ENCODE assay signal across 21 mouse cellular contexts in genomic region chr15:95765936-95766335, GRCm38 (mm10).
"Had no signal": no experiment of that assay in that cellular context is flagged by ENCODE, and none has a peak within 500 bp of the region (broad histone marks: within the 10 kb centered on the region; RNA-seq: fewer than 3 reads in every experiment).

No protein-coding gene starts in this region.

- H3K36me3 ChIP-seq: heart, embryonic 10.5 days; heart, embryonic 12.5 days; hindbrain, embryonic 10.5 days; hindbrain, embryonic 12.5 days; intestine, embryonic 15.5 days; limb, embryonic 13.5 days; limb, embryonic 15.5 days; liver, embryonic 12.5 days had no signal

- H3K9ac ChIP-seq: heart, embryonic 12.5 days; hindbrain, embryonic 12.5 days; hindbrain, embryonic 14.5 days; intestine, embryonic 15.5 days; limb, embryonic 13.5 days; limb, embryonic 15.5 days; liver, embryonic 12.5 days had no signal

- H3K9me3 ChIP-seq: heart, embryonic 10.5 days; heart, embryonic 12.5 days; hindbrain, embryonic 10.5 days; hindbrain, embryonic 12.5 days; intestine, embryonic 15.5 days; limb, embryonic 13.5 days; limb, embryonic 15.5 days; liver, embryonic 12.5 days had no signal

- ATAC-seq: hindbrain, embryonic 16.5 days; inflammation-experienced regulatory T-cells, adult 6 months; intestine, embryonic 15.5 days; intestine, postnatal 0 days; liver, embryonic 12.5 days had no signal

- H3K27me3 ChIP-seq: intestine, embryonic 15.5 days; limb, embryonic 15.5 days; liver, embryonic 12.5 days had no signal

- H3K4me3 ChIP-seq: gastrocnemius, adult 2 months; heart, adult 2 months; heart, embryonic 10.5 days; heart, embryonic 12.5 days; hindbrain, embryonic 10.5 days; hindbrain, embryonic 12.5 days; intestine, embryonic 15.5 days; limb, embryonic 13.5 days; limb, embryonic 15.5 days; liver, embryonic 12.5 days had no signal

- H3K27ac ChIP-seq: gastrocnemius, adult 2 months; heart, adult 2 months; heart, embryonic 10.5 days; hindbrain, embryonic 10.5 days; hindbrain, embryonic 12.5 days; hindbrain, embryonic 14.5 days; intestine, embryonic 15.5 days; limb, embryonic 13.5 days; limb, embryonic 15.5 days; liver, embryonic 12.5 days had no signal

- H3K4me1 ChIP-seq: heart, embryonic 10.5 days; heart, embryonic 12.5 days; hindbrain, embryonic 10.5 days; hindbrain, embryonic 12.5 days; intestine, embryonic 15.5 days; limb, embryonic 13.5 days; liver, embryonic 12.5 days had no signal

- DNase-seq: gastrocnemius, adult 2 months; gastrocnemius, postnatal 10 days; gastrocnemius, postnatal 25 days; heart, adult 2 months; heart, postnatal 10 days; heart, postnatal 4 days; kidney, postnatal 10 days; layer of hippocampus, adult 9-11 months; layer of hippocampus, postnatal 36 days had no signal

- H3K4me2 ChIP-seq: heart, embryonic 12.5 days; hindbrain, embryonic 12.5 days; hindbrain, embryonic 14.5 days; intestine, embryonic 15.5 days; limb, embryonic 13.5 days; limb, embryonic 15.5 days; liver, embryonic 12.5 days had no signal
